Mouse (Mus musculus) testis, postnatal 10 days (tissue): ENCODE results near the gene Tbc1d32.
A peak's percentile ranks its signal among the peaks of the same experiment; 100 is the strongest.

Experiments
- DNase-seq: peaks from one replicate; pipeline ENCODE4 v3.0.0; 2021; ENCODE audit warnings: low spot score

Gene Tbc1d32

DNA sequence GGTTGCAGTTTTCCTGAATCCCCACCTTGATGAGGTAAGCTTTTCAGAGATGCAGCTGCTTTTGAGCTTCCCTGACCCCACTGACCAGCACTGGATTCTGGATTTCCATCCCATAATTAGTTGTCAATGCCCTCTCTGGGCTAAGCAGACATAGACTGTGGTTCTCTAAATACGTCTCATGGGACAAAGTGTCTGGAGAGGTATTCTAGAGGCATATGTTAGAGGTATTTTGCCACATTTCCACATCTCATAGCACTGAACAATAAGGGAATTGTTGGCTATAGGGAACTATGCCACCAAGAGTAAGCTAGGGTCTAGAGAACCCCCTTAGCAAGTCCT lies 121.5 kb downstream of the Tbc1d32 start:
- no peak for DNase-seq

DNA sequence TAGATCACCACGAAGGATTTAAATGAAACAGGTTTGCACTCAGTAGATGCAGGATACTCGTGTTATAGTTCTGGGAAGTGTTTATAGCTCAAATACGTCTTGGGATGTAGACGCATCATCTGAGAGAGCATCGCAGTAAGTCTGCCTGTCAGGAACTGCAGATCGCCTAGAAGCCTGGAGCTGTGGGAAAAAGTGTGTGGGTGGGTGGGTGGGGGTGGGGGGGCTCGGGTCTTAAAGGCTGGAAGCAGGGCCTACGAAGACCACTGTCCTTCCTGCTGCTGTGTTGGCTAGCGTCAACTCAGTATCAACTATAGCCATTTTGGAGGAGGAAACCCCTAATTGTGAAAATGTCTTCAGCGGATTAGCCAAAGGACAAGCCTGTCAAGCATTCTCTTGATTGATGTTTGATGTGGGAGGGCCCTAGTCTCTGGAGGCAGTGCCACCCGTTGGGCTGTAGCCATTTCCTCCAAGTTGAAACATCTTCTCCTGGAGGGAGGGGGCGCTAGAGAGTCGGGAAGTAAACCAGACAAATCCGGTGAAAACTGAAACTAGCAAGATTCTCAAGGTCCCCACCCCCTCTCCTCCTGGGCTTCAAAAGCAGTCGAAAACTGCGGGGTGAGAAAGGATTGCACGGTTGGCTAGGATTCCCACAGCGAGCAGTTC lies 122.0 kb downstream of the Tbc1d32 start, which contains the start of gene Msl3l2:
Gene Msl3l2 (plus strand): TSS at position 585 of the 663 bp plus-strand sequence.
- DNase-seq, result peak; percentile 93

DNA sequence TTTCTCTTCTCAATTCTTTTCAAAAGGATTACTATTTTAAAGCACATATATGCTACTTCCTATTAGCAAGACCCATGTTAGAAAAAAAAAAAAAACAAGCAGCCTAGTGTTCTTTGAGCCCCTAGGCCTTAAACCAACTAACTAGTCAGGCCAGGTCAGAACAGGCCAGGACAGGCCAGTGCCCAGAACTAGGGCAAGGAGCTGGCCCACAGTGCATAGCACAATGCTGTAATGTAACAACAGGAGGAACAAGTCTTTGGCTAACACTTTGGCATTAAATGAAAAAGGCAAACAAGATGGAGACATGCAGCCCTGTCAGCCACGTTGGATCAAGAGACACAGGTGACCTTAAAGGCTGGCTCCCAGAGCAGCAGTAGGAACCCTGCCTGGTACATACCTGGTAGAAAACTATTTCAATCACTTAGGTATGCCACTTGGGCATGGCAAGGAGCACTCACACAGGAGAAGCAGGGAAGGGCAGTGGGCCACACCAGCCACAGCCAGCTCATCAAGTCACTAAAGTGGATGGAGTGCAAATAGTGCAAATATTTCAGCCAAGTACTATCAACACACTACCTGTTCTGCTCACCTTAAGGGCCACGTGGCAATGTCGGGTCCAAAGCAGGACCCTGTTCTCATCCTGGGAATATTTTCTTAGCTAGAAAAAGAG lies 128.7 kb downstream of the Tbc1d32 start:
- DNase-seq, result no peak

DNA sequence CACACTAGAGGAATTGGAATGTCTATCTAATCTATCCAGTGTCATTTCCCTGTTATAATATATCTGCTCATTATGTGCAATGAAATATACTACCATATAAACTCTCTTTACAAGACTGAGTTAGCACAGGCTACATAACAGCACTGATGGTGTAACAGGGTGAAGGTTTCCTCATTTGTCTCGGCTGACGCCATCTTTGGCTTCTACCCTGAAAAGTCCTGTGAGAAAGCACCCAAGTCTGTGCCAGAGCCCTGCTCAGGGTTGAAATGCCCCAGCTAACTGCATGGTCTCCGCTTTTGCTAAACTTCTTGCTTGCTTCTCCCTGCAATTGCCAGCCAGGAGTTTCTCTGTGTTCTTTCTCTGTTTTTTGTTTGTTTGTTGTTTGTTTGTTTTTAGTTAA lies 129.4 kb downstream of the Tbc1d32 start:
- no peak for DNase-seq

DNA sequence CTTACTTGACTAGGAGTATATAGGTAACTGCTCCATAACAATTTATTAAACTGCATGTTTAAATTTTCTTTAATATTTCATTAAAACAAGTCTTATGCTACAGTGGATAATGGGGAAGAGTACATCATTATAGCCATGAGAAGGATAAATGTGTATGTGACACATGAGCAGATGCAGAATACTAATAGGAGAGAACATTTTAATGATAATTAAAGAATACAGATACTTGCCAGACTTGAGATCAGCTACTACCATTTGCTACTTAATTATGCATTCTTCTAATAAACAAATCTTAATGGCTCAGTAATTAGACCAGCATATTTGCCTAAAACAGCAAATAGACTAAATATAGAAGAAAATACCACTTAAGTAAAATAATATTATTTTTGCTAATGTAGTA lies 131.7 kb downstream of the Tbc1d32 start:
- DNase-seq, result no peak

DNA sequence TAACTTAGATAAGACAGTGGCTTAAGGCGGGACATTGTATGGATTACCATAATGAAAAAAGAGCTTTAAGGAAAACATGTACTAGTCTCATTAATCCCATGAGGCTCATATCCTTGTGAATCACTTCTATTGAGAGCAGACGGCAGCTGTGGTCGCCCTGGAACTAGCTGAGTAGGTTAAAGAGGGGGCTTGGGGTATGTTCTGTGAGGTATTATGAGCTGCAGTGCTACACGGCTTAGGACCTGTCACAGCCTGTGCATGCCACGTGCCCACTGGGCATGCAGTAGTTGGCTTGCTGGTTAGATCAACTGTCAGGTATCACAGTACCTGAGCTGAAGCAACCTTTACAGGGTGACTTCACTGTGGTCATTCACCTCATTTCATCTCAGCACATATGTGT lies 133.9 kb downstream of the Tbc1d32 start:
- DNase-seq, result no peak

DNA sequence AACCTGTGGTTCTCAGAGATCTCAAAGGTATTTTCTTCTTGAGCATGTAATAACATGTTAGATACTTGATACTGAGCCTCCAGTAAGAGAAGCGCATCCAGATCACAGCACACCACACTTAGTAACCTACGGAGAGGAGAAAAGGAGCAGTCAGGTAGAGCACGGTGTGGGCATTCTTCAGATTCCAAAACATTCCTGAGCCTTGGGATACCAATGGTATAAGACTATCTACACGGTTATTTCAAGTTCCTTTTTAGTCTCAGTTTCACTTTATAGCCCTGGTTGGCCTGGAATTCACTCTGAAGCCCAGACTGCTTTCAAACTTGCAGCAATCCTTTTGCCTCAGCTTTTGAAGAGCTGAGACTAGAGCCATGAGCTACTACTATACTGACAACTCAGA lies 138.8 kb downstream of the Tbc1d32 start:
- no peak for DNase-seq

DNA sequence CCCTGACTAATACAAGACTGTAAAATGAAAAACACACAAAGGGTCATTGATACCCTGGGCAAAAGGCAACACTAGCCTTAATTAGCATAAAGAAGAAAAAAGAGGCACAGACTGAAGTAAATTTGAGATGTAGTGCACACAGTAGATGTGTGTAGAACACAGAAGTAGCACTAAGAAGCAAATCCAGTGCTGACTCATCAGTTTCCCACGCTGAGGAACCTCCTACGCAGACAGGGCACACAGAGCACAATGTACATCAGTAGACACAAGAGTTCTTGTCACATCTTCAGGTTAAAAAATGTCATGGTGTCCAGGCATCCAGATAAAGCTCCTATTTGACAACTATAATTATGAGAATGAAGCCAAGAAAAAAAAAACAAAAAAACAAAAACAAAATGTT lies 165.7 kb downstream of the Tbc1d32 start:
- DNase-seq, result no peak

DNA sequence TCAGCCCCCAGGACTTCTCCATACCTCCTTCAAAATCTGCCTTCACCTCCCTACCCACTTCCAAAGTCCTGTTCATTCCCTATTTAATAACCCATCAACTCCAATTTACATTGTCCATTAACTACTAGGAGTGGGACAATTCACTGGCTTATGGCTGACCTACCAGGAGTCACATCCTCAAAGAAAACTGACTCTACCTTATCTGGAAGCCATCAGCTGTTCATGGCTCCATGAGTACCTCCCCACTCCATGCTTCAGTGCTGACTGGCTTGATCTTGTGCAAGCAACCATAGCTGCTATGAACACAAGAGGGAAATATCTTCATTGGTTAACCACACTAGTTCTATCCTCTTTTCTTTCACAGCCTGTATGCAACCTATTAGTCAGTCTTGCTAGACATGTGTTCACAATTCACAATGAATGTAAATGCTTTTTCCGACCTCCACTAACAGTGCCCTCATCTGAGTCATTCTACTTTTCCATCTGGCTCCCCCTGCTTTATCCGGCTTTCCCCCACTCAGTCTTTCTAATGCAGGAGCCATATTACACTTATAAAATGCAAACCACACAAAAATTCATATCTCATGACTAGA lies 167.2 kb downstream of the Tbc1d32 start:
- DNase-seq, result no peak

DNA sequence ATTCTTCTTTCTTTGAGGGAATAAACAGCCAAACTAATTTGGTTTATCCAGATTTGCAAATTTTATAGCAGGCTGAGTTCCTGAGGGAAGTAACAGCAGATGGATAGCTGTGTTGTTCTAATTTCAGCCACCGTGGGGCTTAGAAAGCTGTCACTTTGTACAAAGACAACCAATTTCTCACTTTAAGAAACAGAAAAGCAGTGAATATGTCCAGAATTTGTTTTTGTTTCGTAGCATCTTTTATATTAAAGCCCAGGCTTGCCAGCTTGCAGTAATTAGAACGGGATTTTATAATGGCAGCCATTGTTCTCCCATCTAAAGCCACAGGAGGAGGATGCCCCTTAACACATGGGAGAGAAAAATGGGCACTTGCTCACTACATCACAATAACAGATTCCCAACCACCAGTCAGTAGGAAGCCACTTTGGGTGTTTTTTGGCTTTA lies 169.5 kb downstream of the Tbc1d32 start:
- no peak for DNase-seq

DNA sequence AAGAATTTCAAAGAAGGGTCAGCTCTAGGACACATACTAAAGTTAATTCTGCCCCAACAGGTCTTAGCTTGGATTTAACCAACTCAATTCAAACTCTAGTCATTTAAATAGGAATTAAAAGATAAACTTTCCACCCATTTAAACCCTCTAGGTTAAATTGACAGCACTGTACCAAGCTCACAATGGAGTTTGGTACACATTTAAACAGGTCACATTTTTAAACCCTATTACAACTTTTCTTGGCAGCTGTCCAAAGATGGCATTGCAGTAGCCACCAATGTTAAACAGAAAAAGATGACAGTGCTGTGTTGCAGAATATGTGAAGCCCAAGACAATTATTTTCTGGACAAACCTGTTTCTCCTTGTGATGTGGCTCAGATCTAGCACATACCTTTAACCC lies 203.1 kb downstream of the Tbc1d32 start:
- no peak for DNase-seq

DNA sequence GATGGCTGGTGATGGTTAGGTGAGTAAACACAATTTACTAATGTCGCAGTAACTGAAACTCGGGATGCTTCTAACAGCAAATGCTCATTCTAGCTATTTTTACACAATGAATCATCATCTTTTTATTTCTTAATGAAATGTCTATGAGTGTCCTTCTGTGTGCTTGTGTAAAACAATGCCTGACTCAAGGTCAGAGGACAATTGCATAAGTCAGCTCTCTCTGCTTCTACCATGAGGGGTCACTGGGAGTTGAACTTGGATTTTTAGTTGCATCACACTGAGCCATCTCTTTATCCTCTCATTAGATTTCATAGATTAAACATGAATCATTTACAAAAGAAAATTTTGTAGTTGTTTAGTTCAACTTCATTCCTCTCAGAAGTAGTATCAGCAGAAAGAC lies 203.9 kb downstream of the Tbc1d32 start:
- no peak for DNase-seq

DNA sequence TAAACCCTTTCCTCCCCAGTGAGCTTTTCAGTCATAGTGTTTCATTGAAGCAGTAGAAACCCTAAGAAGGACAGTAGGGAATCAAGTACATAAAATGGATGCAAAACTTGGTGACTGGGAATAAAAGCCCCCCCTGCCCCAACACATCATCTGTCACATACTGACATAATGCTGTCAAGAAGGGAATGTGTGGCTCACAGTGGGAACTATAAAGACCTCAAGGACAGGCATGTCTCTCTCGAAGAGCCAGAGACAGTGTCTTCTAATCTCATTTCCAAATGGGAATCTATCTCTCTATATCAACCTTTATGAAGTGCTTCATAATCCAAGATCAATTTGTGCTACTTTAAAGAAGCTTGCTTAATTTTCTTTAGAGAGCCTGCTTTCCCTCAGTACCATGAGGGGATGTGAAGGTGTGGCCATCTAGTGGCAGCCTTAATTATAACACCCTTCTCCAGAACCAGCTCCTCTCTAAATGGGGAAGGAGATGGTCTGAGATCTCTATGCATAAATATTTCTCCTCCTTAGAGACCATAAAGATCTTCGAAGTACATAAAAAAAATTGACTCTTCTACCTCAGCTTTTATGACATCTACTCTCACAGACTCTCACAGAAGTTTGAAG lies 248.5 kb downstream of the Tbc1d32 start:
- peak; percentile 52 for DNase-seq

DNA sequence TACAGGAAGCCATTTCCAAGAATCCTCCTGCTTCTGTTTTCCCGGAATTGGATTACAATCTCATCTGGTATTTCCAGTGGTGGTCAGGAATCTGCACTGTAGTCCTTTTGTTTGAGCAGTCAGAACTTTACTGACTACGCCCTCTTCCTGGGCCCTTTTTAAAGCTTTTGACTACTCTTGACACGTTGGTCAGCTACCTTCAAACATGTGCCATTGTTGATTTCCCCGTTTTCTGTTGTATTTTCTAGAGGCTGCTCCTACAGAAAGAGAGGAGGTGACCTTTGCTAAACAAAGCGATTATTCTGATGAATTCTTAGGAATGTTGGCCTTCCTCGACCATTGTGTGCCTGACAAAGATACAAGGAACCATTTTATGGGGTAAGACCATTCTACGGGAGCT lies 250.5 kb downstream of the Tbc1d32 start:
- DNase-seq, result no peak
